Mouse (Mus musculus): ENCODE measurements at regions not wholly inside any gene's neighbourhood (a gene's known extent, or its start where the extent isn't known, plus 50 kb on each side); places are given as distances from the start of the nearest gene placed in this dataset.

GRCm38 (mm10) chr7:124605978-124606377 lies 623.3 kb downstream of the Hs3st4 start:
- TF ChIP-seq CTCF (IDR thresholded peaks at IDR 0.05; ENCODE audit: borderline replicate concordance, insufficient read depth, low read length) (no peak), POLR2A (IDR thresholded peaks at IDR 0.05; ENCODE audit: low read depth, low read length) (no peak)
